Mouse (Mus musculus): Measurements from ENCODE around the gene Mcm5. TPM values are rescaled to one million over a fixed set of nuclear protein-coding genes. Genes with fewer than 3 reads are reported as not detected.

Gene Mcm5
- total and polyA plus RNA-seq, 2 experiments: 2.2 to 2.8 TPM

DNA sequence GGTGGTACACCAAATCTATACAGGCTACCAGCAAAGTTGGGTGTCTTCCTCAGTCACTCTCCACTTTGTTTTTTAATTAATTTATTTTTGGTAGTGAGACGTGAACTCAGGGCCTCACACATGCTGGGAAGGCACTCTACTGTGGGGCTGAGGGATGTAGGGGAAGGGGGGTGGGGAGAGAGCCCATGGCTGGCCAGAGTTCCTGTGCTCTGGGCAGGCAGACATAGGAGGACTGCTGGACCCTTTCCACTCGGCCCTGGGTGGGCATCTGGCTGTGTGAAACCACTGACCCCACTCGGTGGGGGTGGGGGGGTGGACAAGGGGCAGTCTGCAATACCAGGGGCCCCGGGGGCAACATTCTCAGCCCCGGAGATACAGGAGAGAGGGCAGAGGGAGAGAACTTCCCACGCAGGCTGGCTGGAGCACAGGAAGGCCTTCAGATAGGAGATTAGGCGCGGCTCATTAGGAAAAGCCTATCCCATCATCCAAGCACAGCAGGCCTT, 5.9 kb upstream of the Mcm5 start:
- 66% methylated on average over 8 of the region's 8 CpGs for WGBS
- H3K27me3 ChIP-seq (ENCODE audit: control insufficient read depth, insufficient read depth, low read length): no peaks in the 10 kb centered on the region
- no peak for TF ChIP-seq POLR2A (IDR thresholded peaks at IDR 0.05; ENCODE audit: extremely low read depth, insufficient read depth, low read length)
- TF ChIP-seq CTCF (IDR thresholded peaks at IDR 0.05; ENCODE audit: low read depth, low read length): no peak
- no peaks in the 10 kb centered on the region for H3K79me2 ChIP-seq (ENCODE audit: control insufficient read depth, insufficient read depth, low read length)
- H3K4me3 ChIP-seq (ENCODE audit: insufficient read depth, low read depth, low read length): no peak overlapping the region
- peaks cover 21% of the 10 kb centered on the region for H3K36me3 ChIP-seq (ENCODE audit: control insufficient read depth, insufficient read depth, low read length)
- no peak overlapping the region; the same call in 1 of the 2 replicates for H3K27ac ChIP-seq (replicated peaks; ENCODE audit: insufficient read depth, low read depth, low read length)
- peaks cover 11% of the 10 kb centered on the region for H3K4me1 ChIP-seq (ENCODE audit: control insufficient read depth, insufficient read depth, low read length)
- no peak overlapping the region for H3K9ac ChIP-seq (ENCODE audit: low read depth, low read length)
- no peak for DNase-seq (ENCODE audit: extremely low read depth, low read depth, low spot score)

DNA sequence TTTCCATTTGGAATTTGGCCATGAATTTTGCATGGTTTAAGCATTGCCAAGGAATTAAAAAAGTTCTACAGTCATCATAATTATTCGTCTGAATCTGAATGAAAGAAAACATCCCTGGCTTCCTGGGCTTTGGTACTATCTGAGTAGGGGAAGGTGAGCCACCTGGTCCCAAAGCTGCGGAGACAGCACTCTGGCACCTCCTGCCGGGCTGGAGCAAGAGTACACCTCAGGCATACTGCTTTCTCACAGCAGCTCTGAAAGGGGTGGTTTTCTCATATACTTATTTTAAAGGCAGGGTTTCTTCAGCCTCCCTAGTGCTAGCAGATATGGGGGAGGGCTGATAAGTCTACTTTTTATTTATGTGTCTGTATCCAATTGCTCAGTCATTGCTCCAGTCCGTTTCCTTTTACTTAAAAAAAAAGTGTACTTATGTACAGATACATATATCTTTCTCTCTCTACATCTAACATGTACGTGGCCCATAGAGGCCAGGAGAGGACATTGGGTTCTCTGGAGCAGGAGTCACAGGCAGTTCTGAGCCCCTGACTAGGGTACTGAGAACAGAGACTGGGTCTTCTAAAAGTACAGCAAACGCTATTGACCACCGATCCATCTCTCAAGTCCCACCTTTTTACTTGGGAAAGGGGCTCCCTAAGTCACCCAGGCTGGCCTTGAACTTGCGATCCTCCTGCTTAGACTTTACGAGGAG, 688 bp upstream of the Mcm5 start:
- under 1% methylated on average over 9 of the region's 9 CpGs for WGBS
- TF ChIP-seq CTCF (IDR thresholded peaks at IDR 0.05; ENCODE audit: low read depth, low read length) (peak; percentile 99), POLR2A (IDR thresholded peaks at IDR 0.05; ENCODE audit: extremely low read depth, insufficient read depth, low read length) (no peak)
- DNase-seq (ENCODE audit: extremely low read depth, low read depth, low spot score): peak; percentile 66
- Histone ChIP-seq H3K4me3 (ENCODE audit: insufficient read depth, low read depth, low read length) (peak overlapping the region; percentile 56), H3K9ac (ENCODE audit: low read depth, low read length) (peak overlapping the region; percentile 77), H3K79me2 (ENCODE audit: control insufficient read depth, insufficient read depth, low read length) (no peaks in the 10 kb centered on the region), H3K4me1 (ENCODE audit: control insufficient read depth, insufficient read depth, low read length) (peaks cover 11% of the 10 kb centered on the region), H3K27ac (replicated peaks; ENCODE audit: insufficient read depth, low read depth, low read length) (peak overlapping the region; percentile 40), H3K27me3 (ENCODE audit: control insufficient read depth, insufficient read depth, low read length) (no peaks in the 10 kb centered on the region), H3K36me3 (ENCODE audit: control insufficient read depth, insufficient read depth, low read length) (no peaks in the 10 kb centered on the region)

DNA sequence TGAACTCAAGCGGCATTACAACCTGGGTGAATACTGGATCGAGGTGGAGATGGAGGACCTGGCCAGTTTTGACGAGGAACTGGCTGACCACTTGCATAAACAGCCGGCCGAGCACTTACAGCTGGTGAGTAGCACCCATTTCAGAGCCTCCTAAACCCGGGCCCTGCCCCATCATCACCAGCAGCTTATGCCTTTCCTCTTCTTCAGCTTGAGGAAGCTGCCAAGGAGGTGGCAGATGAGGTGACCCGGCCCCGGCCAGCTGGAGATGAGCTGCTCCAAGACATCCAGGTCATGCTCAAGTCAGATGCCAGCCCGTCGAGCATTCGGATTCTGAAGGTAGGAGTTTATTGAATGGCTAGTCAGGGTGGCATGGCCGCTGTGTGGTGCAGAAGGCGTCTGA, 724 bp downstream of the Mcm5 start:
- Histone ChIP-seq H3K9ac (ENCODE audit: low read depth, low read length) (no peak overlapping the region), H3K27ac (replicated peaks; ENCODE audit: insufficient read depth, low read depth, low read length) (no peak overlapping the region), H3K27me3 (ENCODE audit: control insufficient read depth, insufficient read depth, low read length) (no peaks in the 10 kb centered on the region), H3K4me3 (ENCODE audit: insufficient read depth, low read depth, low read length) (peak overlapping the region; percentile 63; the same call in 1 of the 2 replicates), H3K36me3 (ENCODE audit: control insufficient read depth, insufficient read depth, low read length) (no peaks in the 10 kb centered on the region), H3K4me1 (ENCODE audit: control insufficient read depth, insufficient read depth, low read length) (peaks cover 11% of the 10 kb centered on the region), H3K79me2 (ENCODE audit: control insufficient read depth, insufficient read depth, low read length) (no peaks in the 10 kb centered on the region)
- WGBS: 25% methylated on average over 13 of the region's 13 CpGs
- no peak for TF ChIP-seq POLR2A (IDR thresholded peaks at IDR 0.05; ENCODE audit: extremely low read depth, insufficient read depth, low read length)
- TF ChIP-seq CTCF (IDR thresholded peaks at IDR 0.05; ENCODE audit: low read depth, low read length): no peak
- no peak for DNase-seq (ENCODE audit: extremely low read depth, low read depth, low spot score)

- 100% methylated on average over 1 of the region's 1 CpGs for WGBS
- Histone ChIP-seq H3K27ac (replicated peaks; ENCODE audit: insufficient read depth, low read depth, low read length) (no peak overlapping the region), H3K4me1 (ENCODE audit: control insufficient read depth, insufficient read depth, low read length) (no peaks in the 10 kb centered on the region), H3K79me2 (ENCODE audit: control insufficient read depth, insufficient read depth, low read length) (no peaks in the 10 kb centered on the region), H3K27me3 (ENCODE audit: control insufficient read depth, insufficient read depth, low read length) (no peaks in the 10 kb centered on the region), H3K4me3 (ENCODE audit: insufficient read depth, low read depth, low read length) (no peak overlapping the region), H3K36me3 (ENCODE audit: control insufficient read depth, insufficient read depth, low read length) (peaks cover 5% of the 10 kb centered on the region), H3K9ac (ENCODE audit: low read depth, low read length) (no peak overlapping the region)
- no peak for DNase-seq (ENCODE audit: extremely low read depth, low read depth, low spot score)
- TF ChIP-seq POLR2A (IDR thresholded peaks at IDR 0.05; ENCODE audit: extremely low read depth, insufficient read depth, low read length) (no peak), CTCF (IDR thresholded peaks at IDR 0.05; ENCODE audit: low read depth, low read length) (no peak)
Observed at GRCm38 (mm10) chr8:75118505-75118904, 9.1 kb downstream of the Mcm5 start.

DNA sequence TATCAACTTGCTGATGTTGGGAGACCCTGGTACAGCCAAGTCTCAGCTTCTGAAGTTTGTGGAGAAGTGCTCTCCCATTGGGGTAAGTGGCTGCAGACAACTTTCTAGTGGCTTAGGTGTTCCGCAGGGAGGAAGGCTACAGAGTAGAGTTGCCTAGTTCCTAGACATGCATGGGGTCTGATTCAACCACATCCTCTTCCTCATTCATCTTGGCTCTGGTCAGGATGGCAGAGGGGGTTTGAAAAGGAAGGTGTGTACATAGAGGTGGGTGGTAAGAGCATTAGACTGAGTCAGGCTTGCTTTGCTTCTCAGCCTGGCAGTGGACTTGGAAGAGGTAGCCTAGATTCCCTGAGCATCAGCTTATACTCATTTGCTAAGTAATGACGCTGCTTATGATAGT, 9.9 kb downstream of the Mcm5 start:
- Histone ChIP-seq H3K79me2 (ENCODE audit: control insufficient read depth, insufficient read depth, low read length) (no peaks in the 10 kb centered on the region), H3K27ac (replicated peaks; ENCODE audit: insufficient read depth, low read depth, low read length) (no peak overlapping the region), H3K36me3 (ENCODE audit: control insufficient read depth, insufficient read depth, low read length) (peaks cover 5% of the 10 kb centered on the region), H3K27me3 (ENCODE audit: control insufficient read depth, insufficient read depth, low read length) (no peaks in the 10 kb centered on the region), H3K9ac (ENCODE audit: low read depth, low read length) (no peak overlapping the region), H3K4me3 (ENCODE audit: insufficient read depth, low read depth, low read length) (no peak overlapping the region), H3K4me1 (ENCODE audit: control insufficient read depth, insufficient read depth, low read length) (no peaks in the 10 kb centered on the region)
- TF ChIP-seq CTCF (IDR thresholded peaks at IDR 0.05; ENCODE audit: low read depth, low read length) (no peak), POLR2A (IDR thresholded peaks at IDR 0.05; ENCODE audit: extremely low read depth, insufficient read depth, low read length) (no peak)
- DNase-seq (ENCODE audit: extremely low read depth, low read depth, low spot score): no peak
- 97% methylated on average over 2 of the region's 2 CpGs for WGBS

- WGBS: 97% methylated on average over 2 of the region's 2 CpGs
- no peak for DNase-seq (ENCODE audit: extremely low read depth, low read depth, low spot score)
- H3K36me3 ChIP-seq (ENCODE audit: control insufficient read depth, insufficient read depth, low read length): peaks cover 5% of the 10 kb centered on the region
Observed at GRCm38 (mm10) chr8:75119747-75120146, 10.4 kb downstream of the Mcm5 start.

More at GRCm38 (mm10) chr8:75119747-75120146, 10.4 kb downstream of the Mcm5 start:
- TF ChIP-seq POLR2A (IDR thresholded peaks at IDR 0.05; ENCODE audit: extremely low read depth, insufficient read depth, low read length) (no peak), CTCF (IDR thresholded peaks at IDR 0.05; ENCODE audit: low read depth, low read length) (no peak)
- H3K9ac ChIP-seq (ENCODE audit: low read depth, low read length): no peak overlapping the region
- no peaks in the 10 kb centered on the region for H3K4me1 ChIP-seq (ENCODE audit: control insufficient read depth, insufficient read depth, low read length)
- no peaks in the 10 kb centered on the region for H3K27me3 ChIP-seq (ENCODE audit: control insufficient read depth, insufficient read depth, low read length)
- no peak overlapping the region for H3K4me3 ChIP-seq (ENCODE audit: insufficient read depth, low read depth, low read length)
- no peaks in the 10 kb centered on the region for H3K79me2 ChIP-seq (ENCODE audit: control insufficient read depth, insufficient read depth, low read length)
- H3K27ac ChIP-seq (replicated peaks; ENCODE audit: insufficient read depth, low read depth, low read length): no peak overlapping the region

All from liver, adult 2 months (tissue).